Mouse (Mus musculus) cerebellum, adult 2 months (tissue): Measurements from ENCODE around the gene Ank3.

ENCODE experiments used
- CTCF ChIP-seq: fragments of 200-500 bp; IDR thresholded peaks from 2 replicates; pipeline ENCODE4 v1.5.1; 2011; ENCODE audit warnings: low read depth, mild to moderate bottlenecking, control low read depth, low read length, moderate library complexity, borderline replicate concordance; ENCODE audit not compliant: insufficient read depth
- POLR2A ChIP-seq: fragments of 200-500 bp; IDR thresholded peaks from 2 replicates; pipeline ENCODE4 v1.6.1; 2011; ENCODE audit warnings: low read length, control low read depth, borderline replicate concordance; ENCODE audit not compliant: insufficient read depth

GRCm38 (mm10) chr10:69907795-69908764 lies 509.5 kb downstream of the Ank3 start:
- TF ChIP-seq CTCF, result no peak
- no peak for TF ChIP-seq POLR2A
